Mouse (Mus musculus) cerebellum, postnatal 4 days (tissue): Measurements from ENCODE around the gene Iqch.

Experiments
- DNase-seq, 2 experiments: peaks; one replicate each; pipeline ENCODE4 v3.0.0; 2022; ENCODE audit warnings: low spot score in 2 of 2, mixed read lengths in 1 of 2

Gene Iqch

GRCm38 (mm10) chr9:63602043-63602939 is at the start of gene Iqch, which contains the start of gene Aagab:
Iqch (minus strand) TSS chr9:63602493.
Aagab (plus strand) TSS chr9:63602660.
- DNase-seq = peak; percentile 95 to 96

- DNase-seq = peak in 1 of 2 experiments; percentile 39
Observed at GRCm38 (mm10) chr9:63651594-63651993, 49.3 kb upstream of the Iqch start.

- DNase-seq = peak in 1 of 2 experiments; percentile 31
Observed at GRCm38 (mm10) chr9:63650905-63651304, 48.6 kb upstream of the Iqch start.

- DNase-seq = no peak
Observed at GRCm38 (mm10) chr9:63649841-63650545, 47.7 kb upstream of the Iqch start.

GRCm38 (mm10) chr9:63648520-63648918 is 46.2 kb upstream of the Iqch start:
- DNase-seq = no peak

GRCm38 (mm10) chr9:63647581-63648519 is 45.6 kb upstream of the Iqch start:
- no peak for DNase-seq

- no peak for DNase-seq
Observed at GRCm38 (mm10) chr9:63645084-63645483, 42.8 kb upstream of the Iqch start.

GRCm38 (mm10) chr9:63644011-63644410 is 41.7 kb upstream of the Iqch start:
- DNase-seq = no peak

GRCm38 (mm10) chr9:63641983-63642646 is 39.8 kb upstream of the Iqch start:
- DNase-seq = no peak

- no peak for DNase-seq
Observed at GRCm38 (mm10) chr9:63636113-63636512, 33.8 kb upstream of the Iqch start.

- no peak for DNase-seq
Observed at GRCm38 (mm10) chr9:63633334-63633733, 31.0 kb upstream of the Iqch start.

- DNase-seq = no peak
Observed at GRCm38 (mm10) chr9:63632924-63633323, 30.6 kb upstream of the Iqch start.

GRCm38 (mm10) chr9:63632045-63632444 is 29.8 kb upstream of the Iqch start:
- no peak for DNase-seq

- DNase-seq = no peak
Observed at GRCm38 (mm10) chr9:63625090-63625756, 22.9 kb upstream of the Iqch start.

- DNase-seq = no peak
Observed at GRCm38 (mm10) chr9:63623895-63624569, 21.7 kb upstream of the Iqch start.

- no peak for DNase-seq
Observed at GRCm38 (mm10) chr9:63617967-63618366, 15.7 kb upstream of the Iqch start.

GRCm38 (mm10) chr9:63614018-63614985 is 12.0 kb upstream of the Iqch start:
- no peak for DNase-seq

GRCm38 (mm10) chr9:63613569-63613968 is 11.3 kb upstream of the Iqch start:
- no peak for DNase-seq
